Mouse (Mus musculus) embryonic facial prominence, embryonic 10.5 days (tissue): ENCODE results near the gene Fam57a. TPM values are rescaled to one million over a fixed set of nuclear protein-coding genes. Genes with fewer than 3 reads are reported as not detected.

ENCODE experiments used
- DNase-seq: peaks from one replicate; pipeline ENCODE4 v3.0.0-alpha.2; 2017; ENCODE audit warnings: low spot score
- H3K27ac ChIP-seq: fragments of 300-500 bp; sonication (generic); replicated peaks from 2 replicates; pipeline ENCODE4 v1.5.1; 2016; ENCODE audit warnings: mild to moderate bottlenecking
- H3K27me3 ChIP-seq: fragments of 300-500 bp; sonication (generic); replicated peaks from 2 replicates; pipeline ENCODE4 v1.6.1; 2016; ENCODE audit warnings: low read depth, mild to moderate bottlenecking; ENCODE audit not compliant: poor library complexity, severe bottlenecking
- H3K36me3 ChIP-seq: fragments of 300-500 bp; sonication (generic); replicated peaks from 2 replicates; pipeline ENCODE4 v1.6.1; 2016; ENCODE audit warnings: mild to moderate bottlenecking, moderate library complexity
- H3K4me1 ChIP-seq: fragments of 300-500 bp; sonication (generic); 2 replicates; pipeline ENCODE4 v1.6.1; 2016
- H3K4me3 ChIP-seq: fragments of 300-500 bp; sonication (generic); 2 replicates; pipeline ENCODE4 v1.5.1; 2016; ENCODE audit warnings: mild to moderate bottlenecking, moderate library complexity
- H3K9me3 ChIP-seq: fragments of 300-500 bp; sonication (generic); 2 replicates; pipeline ENCODE4 v1.6.1; 2016; ENCODE audit warnings: mild to moderate bottlenecking
- WGBS: fragments of 180-500 bp; shearing (Covaris S2); methylation state at CpG from one replicate; pipeline ENCODE4 v1.1.7; 2016; 5-methylcytosine and 5-hydroxymethylcytosine counted together
- polyA plus RNA-seq: library from polyadenylated mRNA; unstranded; fragments of >200 nt; fragmentation: Nextera tagmentation; extraction: Ambion mirVana; gene quantifications from 2 replicates; pipeline ENCODE4 v1.2.1, GENCODE M21; 2016

Gene Fam57a
- polyA plus RNA-seq, 1 experiment from 2014 or later = 35.1 TPM

GRCm38 (mm10) chr11:76154861-76155260 is 24.6 kb upstream of the Fam57a start:
- Histone ChIP-seq H3K4me3 (no peak overlapping the region), H3K4me1 (peaks cover 2% of the 10 kb centered on the region), H3K27ac (no peak overlapping the region), H3K36me3 (peaks cover 40% of the 10 kb centered on the region), H3K9me3 (no peaks in the 10 kb centered on the region), H3K27me3 (no peaks in the 10 kb centered on the region)
- 91% methylated on average over 2 of the region's 2 CpGs for WGBS
- no peak for DNase-seq

- H3K36me3 ChIP-seq = peaks cover 54% of the 10 kb centered on the region
These were observed 21.1 kb upstream of the Fam57a start for GRCm38 (mm10) chr11:76158375-76158774.

GRCm38 (mm10) chr11:76160251-76160650 is 19.2 kb upstream of the Fam57a start:
- H3K9me3 ChIP-seq = no peaks in the 10 kb centered on the region
- no peaks in the 10 kb centered on the region for H3K27me3 ChIP-seq
- peak; percentile 32 for DNase-seq
- no peak overlapping the region for H3K4me3 ChIP-seq
- WGBS = 51% methylated on average over 6 of the region's 6 CpGs
- peak overlapping the region; percentile 74 for H3K27ac ChIP-seq
- peaks cover 12% of the 10 kb centered on the region for H3K4me1 ChIP-seq
- peaks cover 54% of the 10 kb centered on the region for H3K36me3 ChIP-seq

More at GRCm38 (mm10) chr11:76158375-76158774, 21.1 kb upstream of the Fam57a start:
- Histone ChIP-seq H3K9me3 (no peaks in the 10 kb centered on the region), H3K4me1 (peaks cover 12% of the 10 kb centered on the region), H3K27me3 (no peaks in the 10 kb centered on the region), H3K27ac (no peak overlapping the region), H3K4me3 (no peak overlapping the region)
- DNase-seq = no peak
- WGBS = 92% methylated on average over 2 of the region's 2 CpGs

GRCm38 (mm10) chr11:76166657-76167056 is 12.8 kb upstream of the Fam57a start:
- H3K27ac ChIP-seq = no peak overlapping the region
- peaks cover 20% of the 10 kb centered on the region for H3K36me3 ChIP-seq
- no peaks in the 10 kb centered on the region for H3K27me3 ChIP-seq
- no peaks in the 10 kb centered on the region for H3K9me3 ChIP-seq
- no peak overlapping the region for H3K4me3 ChIP-seq
- 96% methylated on average over 4 of the region's 4 CpGs for WGBS
- no peaks in the 10 kb centered on the region for H3K4me1 ChIP-seq
- DNase-seq = no peak

- H3K4me1 ChIP-seq = no peaks in the 10 kb centered on the region
- no peaks in the 10 kb centered on the region for H3K27me3 ChIP-seq
- H3K27ac ChIP-seq = no peak overlapping the region
- no peaks in the 10 kb centered on the region for H3K9me3 ChIP-seq
- peaks cover 25% of the 10 kb centered on the region for H3K36me3 ChIP-seq
- WGBS = 33% methylated on average over 5 of the region's 5 CpGs
- DNase-seq = peak; percentile 75
- H3K4me3 ChIP-seq = no peak overlapping the region
These were observed 12.2 kb upstream of the Fam57a start for GRCm38 (mm10) chr11:76167079-76167765.

- Histone ChIP-seq H3K27ac (no peak overlapping the region), H3K4me3 (no peak overlapping the region), H3K36me3 (peaks cover 27% of the 10 kb centered on the region), H3K4me1 (no peaks in the 10 kb centered on the region), H3K9me3 (no peaks in the 10 kb centered on the region), H3K27me3 (no peaks in the 10 kb centered on the region)
- no peak for DNase-seq
- 91% methylated on average over 3 of the region's 3 CpGs for WGBS
These were observed 10.5 kb upstream of the Fam57a start for GRCm38 (mm10) chr11:76168976-76169375.

- H3K27me3 ChIP-seq = no peaks in the 10 kb centered on the region
- no peak for DNase-seq
- WGBS = 84% methylated on average over 5 of the region's 5 CpGs
- H3K36me3 ChIP-seq = peaks cover 22% of the 10 kb centered on the region
- H3K4me3 ChIP-seq = no peak overlapping the region
- no peaks in the 10 kb centered on the region for H3K4me1 ChIP-seq
- H3K9me3 ChIP-seq = no peaks in the 10 kb centered on the region
- no peak overlapping the region for H3K27ac ChIP-seq
These were observed 9.3 kb upstream of the Fam57a start for GRCm38 (mm10) chr11:76170207-76170606.

GRCm38 (mm10) chr11:76178726-76179494 is 561 bp upstream of the Fam57a start:
- Histone ChIP-seq H3K4me1 (peaks cover 15% of the 10 kb centered on the region), H3K4me3 (peak overlapping the region; percentile 86), H3K27me3 (no peaks in the 10 kb centered on the region), H3K36me3 (peaks cover 9% of the 10 kb centered on the region), H3K27ac (peak overlapping the region; percentile 83), H3K9me3 (no peaks in the 10 kb centered on the region)
- 4% methylated on average over 28 of the region's 28 CpGs for WGBS
- DNase-seq = peak; percentile 58

- WGBS = 22% methylated on average over 7 of the region's 7 CpGs
- Histone ChIP-seq H3K27ac (peak overlapping the region; percentile 83; the same call in 1 of the 2 replicates), H3K4me3 (peak overlapping the region; percentile 86), H3K9me3 (no peaks in the 10 kb centered on the region), H3K36me3 (peaks cover 7% of the 10 kb centered on the region; the same call in 1 of the 2 replicates), H3K27me3 (no peaks in the 10 kb centered on the region), H3K4me1 (peaks cover 15% of the 10 kb centered on the region)
- no peak for DNase-seq
These were observed 672 bp downstream of the Fam57a start for GRCm38 (mm10) chr11:76180146-76180540.

GRCm38 (mm10) chr11:76183745-76184144 is 4.3 kb downstream of the Fam57a start:
- DNase-seq = no peak
- Histone ChIP-seq H3K4me1 (peaks cover 9% of the 10 kb centered on the region), H3K36me3 (no peaks in the 10 kb centered on the region), H3K9me3 (no peaks in the 10 kb centered on the region), H3K4me3 (no peak overlapping the region), H3K27me3 (no peaks in the 10 kb centered on the region), H3K27ac (no peak overlapping the region)
- WGBS = 83% methylated on average over 4 of the region's 4 CpGs

- Histone ChIP-seq H3K9me3 (no peaks in the 10 kb centered on the region), H3K4me1 (no peaks in the 10 kb centered on the region), H3K27ac (no peak overlapping the region), H3K27me3 (no peaks in the 10 kb centered on the region), H3K36me3 (no peaks in the 10 kb centered on the region), H3K4me3 (no peak overlapping the region)
- DNase-seq = no peak
- 91% methylated on average over 6 of the region's 6 CpGs for WGBS
These were observed 7.4 kb downstream of the Fam57a start for GRCm38 (mm10) chr11:76186908-76187307.

GRCm38 (mm10) chr11:76196275-76196976 is 17.0 kb downstream of the Fam57a start:
- H3K36me3 ChIP-seq = no peaks in the 10 kb centered on the region
- peaks cover 14% of the 10 kb centered on the region for H3K27me3 ChIP-seq
- 69% methylated on average over 8 of the region's 8 CpGs for WGBS
- H3K27ac ChIP-seq = no peak overlapping the region
- no peak overlapping the region for H3K4me3 ChIP-seq
- no peaks in the 10 kb centered on the region for H3K9me3 ChIP-seq
- peaks cover 4% of the 10 kb centered on the region for H3K4me1 ChIP-seq
- no peak for DNase-seq
